Mouse (Mus musculus) left cerebral cortex, adult 9 months (tissue): ENCODE results near the gene Gabbr2.

Experiments
- DNase-seq, 2 experiments: peaks; one replicate each; pipeline ENCODE4 v3.0.0; 2022; ENCODE audit warnings: low spot score in 2 of 2

Gabbr2 gene

DNA sequence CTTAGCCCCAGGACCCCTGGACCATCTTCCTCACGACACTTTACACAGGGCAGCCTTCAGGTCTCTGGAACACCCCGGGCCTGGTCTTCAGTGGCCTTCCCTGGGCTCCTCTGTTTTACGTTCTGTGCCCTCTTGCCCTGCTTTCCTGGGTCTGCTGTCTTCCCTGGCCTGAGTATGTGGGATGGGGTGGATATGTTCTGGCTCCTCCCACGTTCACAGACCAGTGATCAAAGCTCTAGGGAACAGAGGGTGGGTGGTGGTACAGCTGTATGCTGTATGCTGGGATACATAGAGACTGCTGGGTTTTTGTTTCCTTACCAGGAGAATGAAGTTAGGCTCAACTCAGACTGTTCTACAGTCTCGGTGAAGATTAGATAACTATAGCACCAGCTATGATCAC, 274.5 kb downstream of the Gabbr2 start:
- DNase-seq, result no peak

DNA sequence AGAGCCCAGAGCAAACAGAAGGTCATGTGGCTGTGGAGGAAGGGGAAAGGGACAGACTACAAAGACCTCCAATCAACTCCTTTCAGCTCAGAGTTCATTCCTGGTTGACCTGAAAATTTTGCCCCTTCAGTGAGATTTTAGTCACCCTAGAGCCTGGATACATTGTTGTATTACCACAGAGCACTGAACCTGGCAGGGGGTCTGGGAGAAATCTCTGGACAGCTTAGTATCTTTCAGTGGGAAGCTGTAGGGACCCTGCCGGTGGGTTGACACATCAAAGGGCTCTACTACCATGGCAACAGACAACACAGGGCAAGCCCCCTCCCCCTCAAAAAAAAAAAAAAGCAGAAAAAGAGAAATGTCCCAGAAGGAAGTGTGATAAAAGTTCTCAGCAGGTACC, 275.3 kb downstream of the Gabbr2 start:
- no peak for DNase-seq

DNA sequence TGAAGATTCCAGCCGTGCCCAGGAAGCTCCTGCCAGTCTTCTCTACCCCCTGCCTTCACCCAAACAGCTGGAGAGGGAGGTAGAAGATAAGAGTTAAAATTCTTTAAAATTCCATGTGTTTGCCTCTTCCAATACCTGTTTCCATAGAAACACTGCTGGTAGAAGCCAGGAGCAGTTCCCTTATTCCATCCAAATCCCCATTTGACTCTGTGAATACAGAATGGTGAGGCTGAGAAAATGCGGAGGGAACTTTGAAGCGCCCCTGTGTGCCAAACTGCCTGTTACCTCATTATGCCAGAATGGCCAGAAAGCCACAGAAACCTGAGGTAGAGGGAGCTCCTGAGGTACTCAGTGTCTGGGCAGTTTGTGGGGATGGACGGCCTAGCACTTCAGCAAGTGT, 281.1 kb downstream of the Gabbr2 start:
- DNase-seq, result no peak

DNA sequence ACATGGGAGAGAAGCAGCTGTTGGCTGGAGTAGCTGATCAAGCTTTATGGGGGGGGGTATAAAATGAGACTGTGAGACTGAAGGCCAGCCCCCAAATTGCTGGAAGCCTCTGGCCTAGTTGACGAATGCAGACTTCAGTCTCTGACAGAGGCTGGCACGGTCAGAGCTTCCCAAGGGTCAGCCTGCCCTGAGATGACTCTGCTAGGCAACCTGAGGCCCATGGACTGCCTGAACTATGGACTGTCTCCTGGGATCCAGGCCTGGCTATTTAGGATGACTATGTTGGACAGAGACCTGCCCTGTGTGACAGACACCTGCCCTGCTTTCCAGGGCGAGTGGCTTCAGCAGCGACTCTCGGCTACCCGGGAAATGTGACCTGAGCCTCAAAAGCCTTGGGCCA, 281.7 kb downstream of the Gabbr2 start:
- no peak for DNase-seq

DNA sequence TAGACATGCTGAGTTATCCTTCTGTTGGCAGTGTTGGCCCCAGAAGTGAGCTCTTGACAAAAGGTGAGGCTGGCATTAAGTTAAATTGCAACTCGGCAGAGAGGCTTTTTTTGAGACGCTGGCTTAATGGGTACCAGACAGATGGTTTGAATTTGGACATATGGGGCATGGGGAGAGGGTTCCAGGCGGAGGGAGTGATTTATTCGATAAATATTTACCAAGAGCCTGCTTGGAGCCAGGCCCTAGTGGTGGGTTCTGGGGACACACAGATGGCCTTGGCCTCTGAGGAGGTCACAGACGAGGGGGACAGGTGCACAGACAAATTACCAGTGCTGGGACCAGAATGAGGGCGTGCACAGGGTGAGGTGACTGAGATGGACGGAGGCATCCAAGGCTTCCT, 282.2 kb downstream of the Gabbr2 start:
- DNase-seq, result no peak

DNA sequence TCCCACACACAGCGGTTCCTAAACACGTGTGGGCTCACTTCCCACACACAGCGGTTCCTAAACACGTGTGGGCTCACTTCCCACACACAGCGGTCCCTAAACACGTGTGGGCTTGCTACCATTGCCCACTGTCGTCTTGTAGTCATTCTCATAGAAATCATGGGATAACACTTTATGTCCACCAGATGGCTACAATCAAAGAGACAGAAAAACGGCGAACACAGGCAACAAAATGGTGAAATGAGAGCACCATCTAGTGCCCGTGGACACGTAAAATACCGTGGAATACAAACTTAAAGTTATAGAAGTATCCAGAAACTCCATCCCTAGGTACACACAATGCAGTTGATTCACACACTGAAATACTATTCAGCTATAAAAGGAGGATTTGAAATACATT, 285.9 kb downstream of the Gabbr2 start:
- no peak for DNase-seq

DNA sequence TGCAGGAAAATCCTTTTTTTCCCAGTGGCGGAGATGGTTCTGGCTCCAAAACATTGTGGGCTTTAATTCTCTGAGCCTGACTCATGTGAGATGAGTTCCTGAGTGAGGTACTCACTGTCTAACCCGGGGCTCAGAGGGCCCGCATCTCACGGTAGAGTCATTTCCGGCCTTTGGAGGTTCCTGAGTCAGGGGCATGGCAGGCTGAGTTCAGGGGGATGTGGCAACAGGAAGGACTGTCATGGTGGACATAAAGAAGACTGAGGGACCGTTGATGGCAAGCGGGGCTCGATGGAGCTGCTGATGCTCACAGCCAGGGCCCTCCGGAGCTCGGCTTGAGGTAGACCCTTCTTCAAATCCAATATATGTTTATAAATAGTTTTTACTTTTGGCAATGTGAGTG, 288.5 kb downstream of the Gabbr2 start:
- DNase-seq, result no peak

DNA sequence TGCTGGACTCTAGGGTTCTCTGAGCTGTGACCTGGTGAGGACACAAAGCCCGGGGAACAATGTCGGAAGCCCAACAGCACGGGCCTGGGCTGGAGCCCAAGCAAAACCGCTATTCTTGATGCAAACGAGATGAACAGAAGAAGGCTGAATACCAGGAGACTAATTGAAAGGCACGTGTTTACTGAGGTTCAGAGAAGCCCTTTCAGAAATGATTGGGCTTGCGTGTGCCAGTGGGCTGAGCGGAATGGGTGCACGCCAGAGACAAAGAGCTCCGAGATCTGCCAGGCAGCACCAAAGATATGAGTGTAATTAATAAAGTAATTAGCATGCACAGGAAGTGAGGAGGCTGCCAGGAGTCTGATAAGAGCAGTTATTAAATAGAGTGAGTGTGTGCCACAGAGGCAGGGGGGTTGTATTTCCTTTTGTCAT, 291.4 kb downstream of the Gabbr2 start:
- no peak for DNase-seq

DNA sequence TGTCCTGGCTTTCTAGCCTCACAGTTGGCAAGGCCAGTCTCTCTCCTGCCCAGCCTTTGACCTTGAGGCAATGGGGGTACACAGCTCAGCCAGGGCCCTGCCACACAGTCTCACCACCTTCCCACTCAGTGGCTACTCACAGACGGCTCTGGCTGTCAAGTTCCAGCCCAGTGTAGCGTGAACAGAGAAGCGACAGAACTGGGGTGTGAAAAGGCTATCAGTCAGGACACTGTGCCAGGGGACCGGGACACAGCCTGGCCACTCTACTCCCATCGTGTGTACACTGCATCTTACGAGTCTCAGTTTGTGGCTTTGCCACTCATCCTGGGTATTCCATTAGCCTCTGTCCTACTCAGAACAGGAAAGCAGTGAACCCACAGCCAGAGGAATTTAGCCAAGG, 295.2 kb downstream of the Gabbr2 start:
- no peak for DNase-seq

DNA sequence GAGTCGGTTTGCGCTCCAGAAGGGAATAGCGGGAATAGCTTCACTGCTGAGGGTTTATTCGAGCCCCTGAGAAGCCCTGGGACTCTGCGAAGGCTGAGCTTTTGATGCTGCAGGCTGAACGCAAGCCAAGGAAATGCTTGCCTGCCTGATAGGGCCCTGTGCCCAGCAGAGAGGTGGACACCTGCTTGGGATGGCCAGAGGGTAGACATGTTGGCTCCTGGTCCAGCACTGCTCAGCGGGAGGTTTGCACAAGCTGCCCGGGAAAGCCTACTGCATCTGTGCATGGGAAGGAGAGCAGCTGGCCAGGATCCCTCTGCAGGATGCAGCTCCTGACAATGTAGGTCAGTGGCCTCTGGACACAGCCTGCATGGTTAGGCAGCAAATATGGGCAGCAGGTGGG, 301.1 kb downstream of the Gabbr2 start:
- DNase-seq, result peak in 1 of 2 experiments; percentile 26

DNA sequence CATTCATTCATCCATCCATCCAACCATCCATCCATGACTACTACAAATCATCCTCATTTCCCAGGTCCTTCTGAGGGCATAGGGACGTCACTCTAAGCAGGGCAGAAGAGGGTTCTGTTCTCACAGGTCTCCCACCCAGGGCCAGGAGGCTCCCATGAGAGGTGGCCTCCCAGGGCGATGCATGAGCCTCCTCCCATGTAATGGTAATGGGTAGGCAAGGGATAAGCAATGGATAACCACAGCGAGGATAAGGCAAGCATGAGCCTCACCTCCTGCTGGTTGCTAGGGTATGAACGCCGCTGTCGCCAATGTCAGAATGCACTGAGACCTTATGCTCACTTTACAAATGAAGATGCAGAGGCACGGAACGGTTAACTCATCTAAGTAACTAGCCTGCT, 301.7 kb downstream of the Gabbr2 start:
- no peak for DNase-seq

DNA sequence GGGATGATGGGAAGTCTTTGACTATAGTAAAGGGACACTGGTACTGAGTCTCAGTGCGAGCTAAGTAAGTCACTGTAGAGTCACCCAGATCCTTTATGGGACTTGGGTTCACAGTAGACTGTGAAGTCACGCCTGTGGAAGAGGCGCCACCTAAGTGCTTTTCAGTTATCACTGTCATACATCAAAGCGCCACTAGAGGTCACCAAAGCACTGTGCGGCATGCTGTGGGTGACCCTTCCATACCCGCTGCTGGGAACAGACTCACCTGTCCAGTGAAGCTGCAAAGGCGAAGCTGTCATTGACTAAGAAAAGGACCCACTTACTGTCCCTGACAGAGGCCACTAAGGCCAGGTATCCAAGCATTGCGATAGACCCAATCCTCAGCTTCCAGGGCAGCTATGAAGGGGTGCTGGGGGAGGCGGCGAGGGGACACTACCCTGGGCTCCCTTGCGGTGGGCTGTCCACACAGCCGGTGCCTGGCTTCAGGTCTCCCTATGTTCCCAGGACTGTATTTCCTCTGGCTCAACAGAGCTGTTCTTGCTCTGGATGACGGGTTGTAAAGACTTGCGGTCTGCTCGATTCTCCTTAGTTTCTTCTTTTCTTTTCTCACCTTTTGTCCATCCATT, 302.2 kb downstream of the Gabbr2 start:
- peak in 1 of 2 experiments; percentile 83 for DNase-seq

DNA sequence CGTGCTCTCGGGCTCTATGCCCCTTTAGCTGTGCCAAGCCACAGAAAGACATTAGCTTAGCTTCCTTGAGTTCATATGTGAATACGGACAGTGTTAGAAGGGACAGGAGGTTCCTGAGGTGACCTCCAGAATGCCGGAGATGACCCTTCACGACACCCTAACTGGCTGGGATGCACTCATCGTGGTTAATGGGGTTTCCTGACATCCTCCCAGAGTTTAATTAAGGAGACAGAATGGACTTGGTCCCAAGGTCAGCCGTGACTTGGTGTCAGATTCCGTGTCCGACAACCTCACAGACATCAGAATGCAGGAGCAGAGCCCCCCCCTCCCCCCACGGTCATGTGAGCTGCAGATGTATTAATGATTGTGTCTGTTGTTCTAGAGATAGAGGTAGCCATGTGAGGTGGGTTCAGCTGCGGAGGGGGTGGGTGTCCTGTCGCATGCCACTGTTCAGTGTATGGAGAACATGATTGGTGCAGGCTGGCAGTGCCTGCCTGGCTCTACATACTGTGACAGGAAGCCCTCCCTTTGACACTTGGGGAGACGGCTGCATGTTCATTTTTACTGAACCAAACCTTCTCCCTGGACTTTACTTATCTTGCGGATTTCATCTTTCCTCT, 303.4 kb downstream of the Gabbr2 start:
- DNase-seq, result no peak

DNA sequence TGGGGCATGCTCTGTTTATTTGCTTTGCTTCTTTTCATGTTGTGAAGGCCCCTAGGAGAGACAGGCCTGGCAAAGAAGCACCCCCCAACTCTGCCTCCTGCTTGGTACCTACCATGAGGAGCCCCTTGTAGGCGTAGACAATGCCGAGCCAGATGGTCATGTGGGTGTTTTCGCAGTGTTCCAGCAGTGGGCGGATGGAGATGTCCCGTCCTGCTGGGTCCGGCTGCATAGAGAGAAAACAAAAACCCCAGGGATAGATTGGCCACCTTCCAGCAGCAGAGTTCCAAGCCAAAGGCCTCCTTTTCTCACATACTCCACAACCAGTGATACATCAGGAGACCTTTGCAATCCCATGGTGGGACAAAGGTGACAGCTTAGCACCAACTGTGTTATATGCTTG, 307.5 kb downstream of the Gabbr2 start:
- DNase-seq, result peak; percentile 62 to 94

DNA sequence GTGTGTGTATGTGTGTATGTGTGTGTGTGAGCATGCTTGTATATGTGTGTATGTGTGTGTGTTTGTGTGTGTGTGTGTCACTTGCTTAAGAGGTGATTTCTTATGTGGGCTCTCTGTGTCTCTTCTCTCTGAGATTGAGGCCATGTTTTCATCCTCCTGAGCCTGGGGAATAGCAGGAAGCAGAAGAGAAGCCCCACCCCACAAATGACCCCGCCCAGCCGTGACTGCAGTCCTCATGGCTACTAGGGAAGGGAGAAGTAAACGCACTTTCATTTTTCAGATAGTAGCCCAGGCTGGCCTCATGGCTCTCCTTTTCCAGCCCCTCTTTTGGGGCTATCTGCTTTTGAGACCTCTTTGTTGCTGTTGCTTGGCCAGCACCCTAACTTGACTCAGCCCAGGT, 315.0 kb downstream of the Gabbr2 start:
- DNase-seq, result no peak

DNA sequence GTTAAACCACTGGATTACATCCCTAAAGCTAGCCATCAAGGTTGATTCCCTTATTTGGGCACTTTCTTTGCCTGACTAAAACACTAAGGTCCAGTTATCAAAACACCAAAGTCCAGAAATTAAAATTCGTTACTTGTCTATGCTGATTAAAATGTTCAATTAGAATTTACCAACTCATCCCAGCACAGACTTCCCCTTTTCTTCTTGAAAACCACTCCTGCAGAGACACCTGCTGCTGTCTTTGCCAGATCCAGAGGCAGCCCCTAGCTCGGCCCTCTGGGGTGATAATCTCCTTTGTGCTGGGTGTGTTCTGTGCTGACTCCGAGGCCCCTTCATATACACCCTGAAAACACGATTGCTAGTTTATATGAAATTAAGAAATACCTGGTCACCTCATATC, 315.7 kb downstream of the Gabbr2 start:
- no peak for DNase-seq

DNA sequence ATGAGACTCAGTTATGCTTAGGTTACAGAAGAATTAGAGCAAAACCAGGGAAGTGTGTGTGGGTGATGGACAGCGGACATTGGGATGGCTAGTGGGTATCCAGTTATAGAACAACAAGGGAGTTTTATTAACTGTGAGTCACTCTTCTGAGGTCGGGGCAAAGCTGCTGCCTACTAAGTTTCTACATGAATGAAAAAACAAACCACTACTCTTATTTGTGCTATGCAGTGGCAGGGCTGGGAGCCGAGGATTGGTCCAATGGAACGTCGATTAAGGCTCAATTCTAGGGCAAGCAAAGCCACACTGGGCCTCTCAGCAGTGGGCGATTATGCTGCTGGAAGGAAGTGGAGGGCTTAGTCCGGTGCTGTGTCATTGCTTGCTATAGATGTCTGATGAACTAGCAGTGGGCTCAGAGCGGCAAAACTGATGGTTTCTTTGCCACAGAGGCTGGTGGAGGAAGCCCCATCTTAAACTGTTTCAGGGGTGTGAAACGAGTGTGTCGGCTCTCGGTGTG, 316.3 kb downstream of the Gabbr2 start:
- DNase-seq, result no peak

DNA sequence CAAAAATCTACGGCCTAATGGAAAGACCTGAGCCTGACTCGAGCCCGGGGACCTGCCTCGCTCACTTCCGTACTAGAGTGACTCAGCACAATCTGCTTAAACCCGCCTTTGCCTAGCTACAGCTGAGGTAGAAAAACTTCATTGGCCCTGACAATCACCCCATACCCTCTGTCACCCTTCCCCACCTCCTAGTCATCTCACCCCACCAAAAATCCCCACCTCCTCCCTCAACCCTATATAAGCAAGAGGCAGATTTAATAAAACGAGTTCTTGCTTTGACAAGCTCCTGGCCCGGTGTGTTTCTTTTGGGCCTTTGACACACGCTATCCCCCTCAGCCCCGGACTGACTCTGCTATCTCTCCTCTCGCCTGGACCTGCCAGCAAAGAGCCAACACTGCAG, 323.1 kb downstream of the Gabbr2 start:
- no peak for DNase-seq

DNA sequence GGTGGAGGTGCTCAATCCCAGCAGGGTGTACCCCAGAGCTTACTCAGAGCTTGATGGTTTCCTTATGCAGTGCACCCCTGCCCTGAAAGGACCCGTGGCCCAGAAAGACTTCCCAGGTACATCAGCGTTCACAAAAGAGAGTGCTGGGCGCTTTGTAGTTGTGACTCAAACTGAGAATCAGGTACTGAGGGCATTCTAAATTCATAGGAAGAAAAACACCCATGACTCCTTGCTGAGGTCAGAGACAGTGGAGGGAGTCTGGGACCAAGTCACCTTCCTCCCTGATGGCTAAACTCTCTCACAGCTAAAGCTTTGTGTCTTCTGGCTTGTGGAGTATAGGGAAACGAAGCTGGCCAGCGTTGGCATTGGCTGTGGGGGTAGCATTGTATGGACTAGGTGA, 325.3 kb downstream of the Gabbr2 start:
- no peak for DNase-seq

DNA sequence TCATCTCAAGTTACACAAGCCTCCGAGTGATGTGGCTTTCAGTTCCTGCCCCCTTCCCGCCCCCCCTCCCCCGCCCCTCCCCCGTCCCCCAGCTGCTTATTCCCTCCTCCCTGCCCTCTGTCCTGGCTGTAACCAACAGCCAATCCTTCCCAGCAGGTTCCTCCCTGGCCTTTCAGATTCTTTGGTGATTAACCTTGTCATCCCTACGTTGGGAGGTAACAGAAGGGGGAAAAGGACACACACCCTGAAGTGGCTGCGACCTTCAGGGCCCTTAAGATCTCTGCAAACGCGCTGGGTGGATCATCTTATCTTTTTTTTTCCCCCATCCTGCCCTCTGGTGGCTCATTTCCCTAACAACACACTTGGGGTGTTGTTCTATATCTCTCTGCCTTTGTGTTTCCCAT, 326.3 kb downstream of the Gabbr2 start:
- no peak for DNase-seq

DNA sequence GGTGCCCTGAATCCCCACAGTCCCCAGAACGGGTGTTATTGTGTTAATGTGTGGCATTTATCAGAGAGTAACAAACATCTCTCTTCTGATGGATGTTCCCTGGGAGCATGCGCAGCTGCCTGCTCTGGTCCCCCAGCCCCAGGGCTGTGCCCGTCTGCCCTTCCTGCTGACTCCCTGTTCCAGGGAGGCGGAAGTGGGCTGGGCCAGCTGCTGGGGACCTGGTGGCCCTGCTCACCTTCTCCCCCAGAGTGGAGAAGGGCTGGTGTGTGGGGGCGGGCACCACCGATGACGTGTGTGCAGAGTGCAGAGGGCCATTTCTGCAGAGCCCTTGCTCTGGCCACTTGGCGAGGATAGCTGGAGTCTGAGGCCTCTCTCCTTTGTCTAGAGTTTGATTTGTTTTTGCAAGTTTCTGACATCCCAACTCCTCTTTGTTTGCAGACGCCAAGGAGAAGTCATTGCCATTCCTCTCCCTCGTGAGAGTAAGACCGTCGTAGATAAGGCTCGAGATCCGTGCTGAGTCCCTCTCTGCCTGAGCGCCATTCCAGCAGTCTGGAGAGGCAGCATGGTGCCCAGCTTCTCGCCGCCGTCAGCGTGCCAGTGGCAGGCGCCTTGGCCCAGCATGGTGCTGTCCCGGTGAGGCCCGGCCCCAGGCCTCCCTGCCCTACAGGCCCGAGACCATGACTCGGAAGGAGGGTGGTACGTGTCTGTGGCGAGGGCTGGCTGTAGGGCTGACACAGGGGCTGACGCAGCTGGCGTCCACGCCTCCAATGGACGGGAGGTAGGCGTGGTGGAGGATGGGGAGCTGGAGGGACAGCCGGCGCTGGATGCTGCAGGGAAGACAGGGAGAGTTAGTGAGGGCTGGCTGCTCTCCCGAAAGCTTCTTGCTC, 327.3 kb downstream of the Gabbr2 start:
- DNase-seq, result peak in 1 of 2 experiments; percentile 42

DNA sequence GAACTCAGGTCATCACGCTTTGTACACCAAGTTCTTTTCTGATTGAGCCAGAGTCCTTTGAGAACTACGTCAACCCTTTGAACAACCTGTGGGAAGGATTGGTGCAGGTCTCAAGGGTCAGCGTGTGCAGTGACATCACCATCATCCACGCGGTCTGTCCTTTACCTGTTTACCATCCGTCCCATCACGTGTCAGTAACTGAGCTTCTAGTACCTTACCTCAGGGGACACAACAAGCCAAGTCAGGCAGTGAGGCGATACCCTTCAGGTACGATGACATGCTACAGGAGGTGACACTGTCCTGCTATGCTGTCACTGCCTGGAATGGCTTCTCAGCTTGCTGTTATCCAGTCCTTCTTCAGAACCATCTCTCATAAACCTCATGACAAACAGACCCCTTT, 330.2 kb downstream of the Gabbr2 start:
- DNase-seq, result no peak

DNA sequence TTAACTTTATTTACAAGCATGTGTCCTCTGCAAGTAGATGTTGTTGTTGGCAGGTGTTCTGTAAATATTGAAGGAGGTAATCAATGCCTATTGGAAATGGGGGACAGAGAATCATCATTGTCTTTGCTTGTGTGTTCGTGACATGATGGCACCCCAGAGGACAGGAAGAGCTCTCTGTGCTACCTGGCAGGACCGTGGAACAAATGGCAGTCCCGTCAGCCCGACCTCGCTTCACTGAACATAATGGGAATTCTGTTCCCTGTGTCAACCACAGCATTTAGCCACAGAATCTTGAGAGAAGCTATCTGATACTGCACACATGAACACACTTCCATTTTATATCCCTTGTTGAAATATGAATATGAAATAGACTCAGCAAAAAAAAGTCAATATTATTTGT, 332.7 kb downstream of the Gabbr2 start:
- no peak for DNase-seq
